Mouse (Mus musculus) ovary, adult 18-20 months (tissue): ENCODE data around the gene Myo3b.

Experiments
- DNase-seq: peaks from one replicate; pipeline ENCODE4 v3.0.0; 2022; ENCODE audit warnings: low spot score, mixed read lengths

The Myo3b gene

DNA sequence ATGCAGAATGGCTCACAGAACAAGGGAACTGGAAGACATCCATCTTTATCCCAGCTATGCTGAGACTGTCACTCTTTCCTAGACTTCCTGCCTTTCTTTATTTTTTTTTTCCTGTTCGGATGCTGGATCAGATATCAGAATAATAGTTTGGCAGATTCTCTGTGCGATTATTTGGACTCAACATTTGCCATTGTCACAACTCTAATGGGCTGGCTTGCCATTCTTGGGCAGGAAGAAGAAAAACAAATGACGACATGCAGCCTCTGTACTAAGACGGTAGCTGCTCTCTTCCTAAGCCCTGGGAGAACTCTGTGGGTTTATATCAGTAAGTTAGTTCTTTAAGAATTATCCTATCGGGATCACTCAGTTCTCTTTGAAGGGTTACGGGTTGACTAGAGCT, 89.7 kb downstream of the Myo3b start:
- DNase-seq, result no peak

GRCm38 (mm10) chr2:70129566-70129965, 90.6 kb downstream of the Myo3b start:
- no peak for DNase-seq

DNA sequence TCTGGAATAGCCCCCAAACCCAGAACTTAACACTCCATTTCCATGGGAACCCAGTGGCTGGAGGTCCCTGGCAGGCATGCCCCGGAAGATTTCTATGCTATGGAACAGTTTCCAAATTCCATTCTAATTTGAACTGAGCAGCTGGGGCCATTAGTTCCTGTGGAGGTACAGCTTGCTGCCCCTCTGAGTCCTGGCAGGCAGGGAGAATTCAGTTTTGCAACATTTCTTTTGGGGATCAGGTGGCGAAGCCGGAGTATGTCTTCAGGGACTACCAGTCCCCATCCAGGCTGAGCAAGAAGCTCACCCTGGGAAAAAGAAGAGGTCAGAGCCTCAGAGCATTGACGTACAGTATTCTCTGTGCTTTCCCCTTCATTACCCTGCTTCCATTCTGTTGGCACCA, 94.4 kb downstream of the Myo3b start:
- DNase-seq, result no peak

GRCm38 (mm10) chr2:70137226-70137998, 98.5 kb downstream of the Myo3b start:
- no peak for DNase-seq

DNA sequence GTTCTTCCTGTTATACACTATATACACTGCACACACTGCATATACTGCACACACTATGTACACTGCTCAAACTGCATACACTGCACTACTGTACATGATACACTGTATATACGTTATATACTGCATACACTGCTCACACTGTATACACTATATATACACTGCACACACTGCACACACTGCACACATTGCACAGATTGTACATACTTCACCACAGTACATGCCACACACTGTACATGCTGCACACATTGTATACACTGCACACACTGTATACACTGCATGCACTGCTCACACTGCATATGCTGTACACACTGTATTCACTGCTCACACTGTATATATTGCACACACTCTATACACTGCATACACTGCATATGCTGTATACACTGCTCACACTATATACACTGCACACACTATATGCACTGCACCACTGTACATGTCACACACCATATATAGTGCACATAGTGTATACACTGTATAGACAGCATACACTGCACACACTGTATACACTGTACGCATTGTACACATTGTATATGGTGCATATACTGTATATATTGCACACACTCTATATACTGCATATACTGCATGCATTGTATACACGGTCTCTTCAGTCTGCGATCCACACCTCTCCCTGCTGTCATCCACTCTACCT, 104.7 kb downstream of the Myo3b start:
- no peak for DNase-seq

- DNase-seq, result no peak
Observed at GRCm38 (mm10) chr2:70146993-70147581, 108.2 kb downstream of the Myo3b start.

DNA sequence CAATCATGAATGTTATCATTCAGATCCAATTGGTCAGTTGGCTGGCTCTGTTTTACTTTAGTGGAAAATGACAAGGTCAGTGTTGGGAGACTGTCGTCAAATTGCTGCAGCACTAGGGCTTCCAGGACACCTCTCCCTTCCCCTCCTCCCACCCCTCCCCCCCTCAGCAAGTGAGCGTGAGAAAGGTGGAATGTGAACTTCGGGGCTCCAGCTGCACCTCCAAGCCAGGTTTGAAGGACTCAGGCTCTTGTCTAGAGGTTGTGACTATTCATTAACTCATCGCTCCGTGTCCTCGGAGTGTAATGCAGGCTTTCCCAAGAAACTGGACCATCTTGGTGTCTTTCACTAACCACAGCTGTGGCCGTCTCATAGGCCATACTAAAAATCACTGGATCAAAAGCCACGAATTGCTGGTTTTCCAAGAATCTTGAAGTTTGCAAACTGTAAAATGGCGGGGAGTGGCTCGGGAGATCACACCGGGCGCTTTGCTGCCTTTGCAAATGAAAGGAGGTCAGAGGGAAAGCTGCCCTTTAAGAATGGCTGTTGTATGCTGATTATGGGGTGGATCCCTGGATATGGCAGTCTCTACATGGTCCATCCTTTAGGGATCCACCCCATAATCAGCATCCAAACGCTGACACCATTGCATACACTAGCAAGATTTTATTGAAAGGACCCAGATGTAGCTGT, 110.0 kb downstream of the Myo3b start:
- DNase-seq, result no peak

- DNase-seq, result no peak
Observed at GRCm38 (mm10) chr2:70150399-70151035, 111.6 kb downstream of the Myo3b start.

GRCm38 (mm10) chr2:70151930-70152329, 113.0 kb downstream of the Myo3b start:
- no peak for DNase-seq

- no peak for DNase-seq
Observed at GRCm38 (mm10) chr2:70155226-70155836, 116.4 kb downstream of the Myo3b start.

- no peak for DNase-seq
Observed at GRCm38 (mm10) chr2:70159543-70159942, 120.6 kb downstream of the Myo3b start.

- no peak for DNase-seq
Observed at GRCm38 (mm10) chr2:70166231-70166630, 127.3 kb downstream of the Myo3b start.

DNA sequence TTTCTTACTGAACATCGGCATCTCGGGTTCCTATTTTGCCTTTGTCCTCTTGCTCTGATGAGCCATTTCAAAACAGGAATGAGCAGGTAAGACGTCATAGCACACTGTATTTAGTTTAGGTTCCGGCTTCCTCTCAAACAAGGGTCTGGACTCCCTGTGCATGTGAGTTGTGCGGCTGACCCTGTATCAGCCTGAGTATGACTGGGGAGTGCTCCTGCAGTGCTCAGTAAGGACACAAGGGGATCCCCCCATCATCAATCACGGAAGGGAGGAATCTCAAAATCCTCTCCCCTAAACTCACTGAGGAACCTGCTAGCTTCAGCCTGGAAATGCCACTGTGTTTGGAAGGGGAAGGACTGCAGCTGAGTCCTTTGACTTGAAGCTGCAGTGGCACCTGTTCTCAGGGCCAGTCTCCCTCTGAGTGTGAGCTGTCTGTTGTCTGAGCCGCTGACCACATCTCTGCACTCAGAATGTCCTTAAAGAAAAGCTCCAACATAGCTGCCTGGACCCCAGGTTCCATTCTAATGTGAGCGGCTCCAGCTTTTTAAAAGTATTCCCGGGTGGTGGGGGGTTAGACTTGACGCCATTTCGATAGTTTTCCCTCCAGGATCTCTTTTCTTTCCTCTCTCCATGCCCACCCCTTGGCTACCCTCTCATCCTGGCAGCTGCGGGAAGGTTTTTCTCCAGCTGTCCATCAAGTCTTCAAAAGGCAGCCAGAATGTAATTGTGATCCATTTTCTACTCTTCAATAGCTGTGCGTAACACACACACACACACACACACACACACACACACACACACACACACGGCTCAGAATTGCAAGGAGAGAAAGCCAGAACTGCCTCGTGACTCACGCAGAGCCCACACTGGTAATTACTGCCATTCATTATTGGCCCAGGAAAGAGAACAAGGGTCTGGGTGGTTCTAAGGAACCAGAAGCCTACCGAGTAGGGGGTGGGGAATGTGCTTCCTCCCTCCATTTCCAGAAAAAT, 129.3 kb downstream of the Myo3b start:
- no peak for DNase-seq

- no peak for DNase-seq
Observed at GRCm38 (mm10) chr2:70170469-70170868, 131.5 kb downstream of the Myo3b start.

DNA sequence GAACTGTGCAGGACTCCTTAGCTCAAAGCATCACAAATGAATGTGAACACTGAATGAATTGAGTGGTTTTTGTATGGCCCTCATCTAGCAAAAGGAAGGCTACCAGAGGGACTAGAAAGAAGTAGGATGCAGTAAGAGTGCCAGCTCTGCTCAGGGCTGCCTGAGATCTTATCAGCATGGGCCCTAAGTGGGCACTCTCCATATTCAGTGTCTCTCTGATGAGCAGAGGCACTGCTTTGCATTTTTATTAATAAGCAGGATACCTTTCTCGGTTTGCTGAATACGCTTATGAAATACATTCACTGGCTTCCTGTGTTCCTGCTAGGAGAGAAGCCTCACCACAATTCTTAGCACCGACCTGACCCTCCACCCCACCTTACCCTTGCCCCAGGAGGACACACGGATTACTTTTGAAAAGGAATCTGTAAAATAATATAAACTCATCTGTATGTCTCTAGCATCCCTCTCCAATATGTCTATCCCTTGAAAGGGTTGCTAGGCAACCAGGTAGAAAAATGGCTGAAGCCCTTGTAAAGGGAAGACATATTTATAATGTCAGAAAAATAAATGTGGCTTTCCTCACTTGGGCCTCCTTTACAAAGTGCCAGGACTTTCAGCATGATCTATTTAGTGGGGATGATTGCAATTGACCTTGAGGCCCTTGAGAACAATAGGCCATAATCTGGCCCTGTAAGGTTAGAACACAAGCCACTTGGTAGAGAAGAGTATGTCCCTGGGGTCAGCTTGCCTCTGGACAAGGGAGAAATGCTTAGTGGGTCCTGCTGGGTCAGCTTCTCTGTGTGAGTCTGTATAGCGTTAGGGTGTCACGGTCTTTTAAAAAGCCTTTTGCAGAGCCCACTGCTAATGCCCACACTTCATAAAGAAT, 138.1 kb downstream of the Myo3b start:
- DNase-seq, result no peak

- no peak for DNase-seq
Observed at GRCm38 (mm10) chr2:70177709-70178030, 138.7 kb downstream of the Myo3b start.

DNA sequence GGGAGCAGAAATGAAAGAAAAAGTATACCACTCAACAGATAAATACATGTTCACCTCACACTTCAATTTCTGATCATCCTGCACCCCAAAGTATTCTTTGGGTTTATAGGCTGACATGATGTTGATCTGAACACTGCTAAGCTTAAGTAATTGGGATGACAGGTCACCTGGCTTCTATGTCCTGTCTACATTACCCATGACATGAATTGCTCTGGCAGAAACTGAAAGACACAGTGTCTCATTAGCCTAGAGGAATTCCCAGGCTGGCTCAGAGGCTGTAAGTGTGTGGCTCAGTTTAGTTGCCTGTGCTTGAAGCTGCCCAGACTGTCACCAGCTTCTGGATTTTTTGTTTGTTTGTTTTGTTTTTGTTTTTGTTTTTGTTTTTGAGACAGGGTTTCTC, 139.3 kb downstream of the Myo3b start:
- DNase-seq, result no peak

GRCm38 (mm10) chr2:70182150-70182670, 143.3 kb downstream of the Myo3b start:
- DNase-seq, result no peak

GRCm38 (mm10) chr2:70187040-70187439, 148.1 kb downstream of the Myo3b start:
- DNase-seq, result no peak
